Mouse (Mus musculus): Measurements from ENCODE around the gene Il1f8. TPM values are rescaled to one million over a fixed set of nuclear protein-coding genes. Genes with fewer than 3 reads are reported as not detected.

The Il1f8 gene
- polyA plus RNA-seq, 1 experiment from 2014 or later, result not detected

GRCm38 (mm10) chr2:24188189-24188588, 35.2 kb downstream of the Il1f8 start:
- 71% methylated on average over 1 of the region's 1 CpGs for WGBS
- H3K9me3 ChIP-seq (ENCODE audit: control insufficient read depth, low read length), result no peaks in the 10 kb centered on the region
- no peak for ATAC-seq

More at GRCm38 (mm10) chr2:24188189-24188588, 35.2 kb downstream of the Il1f8 start:
- H3K4me3 ChIP-seq (ENCODE audit: low read length), result no peak overlapping the region
- H3K4me1 ChIP-seq (ENCODE audit: control insufficient read depth, insufficient read depth, low read depth, low read length), result no peaks in the 10 kb centered on the region
- H3K36me3 ChIP-seq (ENCODE audit: control insufficient read depth, insufficient read depth, low read length), result no peaks in the 10 kb centered on the region
- H3K4me2 ChIP-seq (ENCODE audit: low read length), result no peak overlapping the region
- no peaks in the 10 kb centered on the region for H3K27me3 ChIP-seq (replicated peaks; ENCODE audit: control insufficient read depth, insufficient read depth, low read length)
- H3K9ac ChIP-seq (ENCODE audit: low read depth, low read length), result no peak overlapping the region
- H3K27ac ChIP-seq (ENCODE audit: low read depth, low read length), result no peak overlapping the region

Other genes starting within 250 kb of the Il1f8 start
- 14.5 and 20.9 TPM in 2 replicates for gene Hnmt, start 103.8 kb upstream of the Il1f8 start, polyA plus RNA-seq (2015; fragmentation: Nextera tagmentation; extraction: Ambion mirVana)
- gene Tbpl2, start 56.6 kb upstream of the Il1f8 start, polyA plus RNA-seq (2015; fragmentation: Nextera tagmentation; extraction: Ambion mirVana), result not detected in 2 replicates
- gene Il1f9, start 33.3 kb downstream of the Il1f8 start, polyA plus RNA-seq (2015; fragmentation: Nextera tagmentation; extraction: Ambion mirVana), result not detected in 2 replicates
- gene Il1f6, start 62.3 kb downstream of the Il1f8 start, polyA plus RNA-seq (2015; fragmentation: Nextera tagmentation; extraction: Ambion mirVana), result not detected in 2 replicates
- not detected in 2 replicates for gene Il1f5, start 123.8 kb downstream of the Il1f8 start, polyA plus RNA-seq (2015; fragmentation: Nextera tagmentation; extraction: Ambion mirVana)
- gene Il1f10, start 138.0 kb downstream of the Il1f8 start, polyA plus RNA-seq (2015; fragmentation: Nextera tagmentation; extraction: Ambion mirVana), result not detected in 2 replicates
- 0.08 TPM in 1 of 2 replicates, not detected in the other for gene Il1rn, start 183.7 kb downstream of the Il1f8 start, polyA plus RNA-seq (2015; fragmentation: Nextera tagmentation; extraction: Ambion mirVana)
- gene Psd4, start 214.4 kb downstream of the Il1f8 start, polyA plus RNA-seq (2015; fragmentation: Nextera tagmentation; extraction: Ambion mirVana), result 1.5 and 2.3 TPM in 2 replicates